Mouse (Mus musculus) thymus, adult 2 months (tissue): Measurements from ENCODE around the gene Gpcpd1.

Experiments used
- CTCF ChIP-seq: fragments of 200-500 bp; IDR thresholded peaks from 2 replicates; pipeline ENCODE4 v1.5.1; 2012; ENCODE audit warnings: mild to moderate bottlenecking, control low read depth, low read length, moderate library complexity, borderline replicate concordance; ENCODE audit not compliant: control insufficient read depth, poor library complexity, insufficient read depth; ENCODE audit errors: extremely low read depth
- POLR2A ChIP-seq: fragments of 200-500 bp; IDR thresholded peaks from 2 replicates; pipeline ENCODE4 v1.6.1; 2012; ENCODE audit warnings: mild to moderate bottlenecking, low read length, control low read depth, moderate library complexity; ENCODE audit not compliant: control insufficient read depth, poor library complexity, insufficient read depth; ENCODE audit errors: extremely low read depth

- TF ChIP-seq CTCF (no peak), POLR2A (no peak)
Measured at GRCm38 (mm10) chr2:132527864-132528263, 59.7 kb downstream of the Gpcpd1 start.
